Mouse (Mus musculus): Measurements from ENCODE around the gene Olfr522.
A peak's percentile ranks its signal among the peaks of the same experiment; 100 is the strongest.
"Not testable (repeated sequence)": the region's sequence is repeated elsewhere in the genome, so short reads cannot be mapped to it uniquely, and the experiment has no call there.

Olfr522 gene

DNA sequence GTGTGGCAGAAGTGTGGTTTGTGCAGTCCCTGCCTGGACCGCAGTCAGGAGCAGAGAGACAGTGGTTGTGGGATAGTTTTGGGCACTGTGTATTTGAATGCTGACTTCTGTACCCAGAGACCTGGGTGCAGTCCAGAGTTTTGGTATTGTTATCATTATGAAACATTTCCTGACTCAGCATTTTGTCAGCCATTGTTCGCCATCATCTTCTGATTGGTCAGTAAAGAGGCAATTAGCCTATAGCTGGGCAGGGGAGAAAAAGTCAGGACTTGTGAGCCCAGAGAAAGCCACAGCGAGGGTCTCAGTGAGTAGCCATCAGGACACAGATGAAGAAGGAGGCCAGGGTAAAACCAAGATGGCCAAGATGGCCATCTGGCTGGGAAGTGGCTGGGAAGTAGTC lies 4.2 kb downstream of the Olfr522 start:
- DNase-seq (ENCODE audit: low spot score in 2 of 2): no peak

DNA sequence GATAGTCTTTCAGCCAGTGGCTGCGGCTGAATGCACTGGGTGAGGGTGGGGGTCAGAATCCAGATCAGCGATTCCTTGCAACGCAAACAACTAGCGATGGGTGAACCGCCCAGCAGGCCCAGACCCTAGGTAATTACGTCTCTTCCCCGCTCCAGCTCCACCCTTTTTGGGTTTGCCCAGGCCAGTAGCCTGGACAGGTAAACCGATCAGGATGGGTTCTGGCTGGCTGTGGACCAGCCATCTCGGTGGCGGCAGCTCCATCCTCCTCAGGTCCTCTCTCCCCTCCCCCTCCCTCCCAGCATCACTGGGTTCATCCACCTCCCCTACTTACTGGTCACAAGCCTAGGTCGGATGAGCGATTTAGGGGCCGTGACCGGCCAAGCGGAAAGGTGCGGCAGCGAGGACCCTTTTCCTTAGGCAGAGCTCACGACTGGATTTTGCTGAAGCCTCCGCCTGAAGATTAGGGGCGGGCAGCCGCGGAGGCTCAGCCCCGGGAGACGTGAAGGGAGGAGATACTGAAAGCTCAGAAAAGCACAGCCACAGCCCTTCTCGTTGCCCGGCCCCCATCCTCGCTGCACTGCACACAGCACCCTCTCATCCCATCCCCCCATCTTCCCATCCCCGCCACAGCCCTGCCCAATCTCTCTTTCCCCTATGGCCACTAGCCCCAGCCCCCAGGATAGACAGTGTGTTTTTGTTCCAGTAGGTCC lies 10.2 kb downstream of the Olfr522 start, which contains the start of gene Sprn:
TSS of gene Sprn (minus strand) at position 660 of the 710 bp plus-strand sequence.
- no peak for DNase-seq (ENCODE audit: low spot score in 2 of 2)

DNA sequence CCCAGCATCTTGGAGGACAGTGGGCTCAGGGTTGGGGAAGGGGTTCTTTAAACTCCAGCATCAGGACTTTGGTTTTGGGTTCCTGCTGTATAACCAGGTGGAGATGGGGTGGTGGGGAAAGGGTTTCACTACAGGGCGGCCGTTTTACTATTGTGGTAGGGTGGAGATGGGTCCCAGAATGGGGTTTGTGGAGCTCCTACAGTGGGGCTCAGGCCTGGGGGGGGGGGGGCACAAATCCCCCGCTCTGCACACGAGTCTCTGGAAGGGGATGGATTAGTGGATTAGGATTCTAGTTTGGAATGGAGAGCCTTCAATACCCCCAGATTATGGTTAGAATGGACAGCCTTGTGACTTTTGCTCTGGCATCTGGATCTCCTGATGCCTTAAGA lies 10.7 kb downstream of the Olfr522 start:
- DNase-seq (ENCODE audit: low spot score in 2 of 2): no peak

DNA sequence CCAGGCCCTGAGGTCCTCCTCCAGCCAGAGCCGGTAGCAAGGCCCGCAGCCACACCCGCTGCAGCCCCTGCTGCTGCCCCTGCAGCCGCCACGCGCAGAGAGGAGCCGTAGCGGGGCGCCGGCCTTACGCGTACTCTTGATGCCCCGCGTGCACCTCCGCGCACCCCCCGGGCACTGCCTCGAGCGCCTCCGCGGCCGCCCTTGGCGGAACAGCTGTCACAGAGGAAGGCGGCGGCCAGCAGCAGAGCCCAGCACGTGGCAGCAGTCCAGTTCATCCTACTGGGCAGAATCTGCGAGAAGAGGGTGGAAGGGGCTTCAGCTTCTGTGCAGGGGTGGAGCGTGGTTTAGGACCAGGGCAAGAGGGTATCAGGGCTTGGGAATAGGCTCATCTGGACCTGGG lies 11.2 kb downstream of the Olfr522 start:
- DNase-seq (ENCODE audit: low spot score in 2 of 2): no peak

DNA sequence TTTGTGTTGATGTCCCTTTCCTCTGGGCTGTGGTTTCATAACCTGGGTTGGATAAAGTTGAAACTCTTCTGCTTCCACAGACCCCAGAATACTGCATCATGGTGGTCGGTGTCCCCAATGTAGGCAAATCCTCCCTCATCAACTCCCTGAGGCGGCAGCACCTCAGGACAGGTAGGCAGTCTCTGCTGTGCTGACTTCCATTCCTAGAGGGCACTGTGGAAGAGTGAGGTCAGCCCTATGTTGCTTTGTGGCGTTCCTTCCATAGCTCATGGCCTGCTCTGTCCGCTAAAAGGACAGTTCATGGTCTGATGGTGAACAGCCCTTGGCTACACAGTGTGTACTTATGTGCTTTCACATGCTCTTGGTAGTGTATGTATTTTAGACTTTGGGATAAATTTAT lies 20.0 kb downstream of the Olfr522 start:
- no peak for DNase-seq (ENCODE audit: low spot score in 2 of 2)

DNA sequence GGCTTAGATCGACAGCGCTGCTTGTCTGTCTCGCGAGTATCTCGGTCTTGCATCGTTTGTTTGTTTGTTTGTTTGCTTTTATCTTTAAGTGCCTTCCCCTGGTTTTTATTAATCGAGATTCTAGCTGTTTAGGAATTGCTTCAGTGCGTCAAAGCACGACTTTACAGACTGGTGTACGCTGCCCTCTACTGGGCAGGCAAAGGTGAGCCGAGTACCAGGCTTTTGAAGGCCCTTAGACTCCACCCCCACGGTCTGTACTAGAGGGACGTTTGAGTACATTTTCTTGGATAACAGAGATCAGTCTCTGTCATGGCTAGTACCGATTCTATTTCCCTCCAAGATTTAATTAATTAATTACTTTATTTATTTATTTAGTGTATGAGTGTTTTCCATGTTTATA lies 23.2 kb downstream of the Olfr522 start:
- DNase-seq (ENCODE audit: low spot score in 2 of 2): peak; percentile 24 to 64

DNA sequence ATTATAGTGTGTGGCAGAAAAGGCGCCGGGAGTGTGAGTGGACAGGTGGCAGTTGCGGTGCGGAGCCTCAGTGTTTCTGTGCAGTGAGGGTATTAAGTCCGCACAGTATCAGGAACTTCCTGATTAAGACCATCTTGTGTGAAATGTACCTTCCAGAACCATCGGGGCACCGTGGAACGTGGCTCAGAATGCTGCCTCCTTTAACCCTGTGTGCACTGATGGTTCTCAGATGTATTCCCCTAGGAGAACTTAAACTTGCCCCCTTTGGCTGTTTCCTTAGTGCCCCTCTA lies 26.6 kb downstream of the Olfr522 start:
- no peak for DNase-seq (ENCODE audit: low spot score in 2 of 2)

DNA sequence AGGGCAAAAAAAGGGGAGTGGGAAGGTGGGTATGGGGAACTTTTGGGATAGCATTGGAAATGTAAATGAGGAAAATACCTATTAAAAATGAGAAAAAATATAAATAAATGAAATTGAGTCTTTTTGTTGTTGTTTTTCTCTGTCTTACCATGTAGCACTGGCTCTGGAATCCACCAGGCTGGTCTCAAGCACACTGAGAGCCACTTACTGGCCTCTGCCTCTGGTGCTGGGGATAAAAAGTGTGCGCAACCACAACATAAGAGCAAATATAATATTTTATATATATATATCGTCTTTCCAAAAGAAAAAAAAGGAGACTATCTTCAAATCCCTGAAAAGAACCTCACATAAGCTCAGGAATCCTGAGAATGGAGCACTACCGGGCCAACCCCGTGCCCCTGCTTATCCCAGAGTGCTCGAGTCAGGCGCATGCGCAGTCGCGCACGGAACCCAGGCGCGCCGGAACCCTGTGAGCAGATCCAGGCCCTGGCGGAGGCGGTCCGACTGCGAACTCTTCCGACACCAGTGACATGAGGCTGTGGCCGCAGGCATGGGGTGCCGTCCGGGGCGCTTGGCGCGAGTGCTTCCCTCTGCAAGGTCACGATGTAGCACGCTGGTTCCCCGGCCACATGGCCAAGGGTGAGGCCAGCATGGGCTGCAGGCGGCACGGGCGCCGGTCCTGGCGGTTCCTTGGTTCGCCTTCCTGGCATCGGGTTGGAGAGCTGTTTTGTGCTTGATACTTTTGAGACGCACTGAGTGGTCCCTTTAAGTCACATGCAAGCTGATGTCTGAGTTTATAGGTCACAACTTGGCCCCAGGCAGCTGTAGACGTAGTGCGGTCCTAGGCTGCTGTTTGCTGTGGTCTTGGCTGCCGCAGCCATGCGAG lies 27.2 kb downstream of the Olfr522 start, which contains the start of gene Mtg1:
TSS of gene Mtg1 (plus strand) at position 430 of the 886 bp plus-strand sequence.
- DNase-seq (ENCODE audit: low spot score in 2 of 2): peak; percentile 91 to 97

DNA sequence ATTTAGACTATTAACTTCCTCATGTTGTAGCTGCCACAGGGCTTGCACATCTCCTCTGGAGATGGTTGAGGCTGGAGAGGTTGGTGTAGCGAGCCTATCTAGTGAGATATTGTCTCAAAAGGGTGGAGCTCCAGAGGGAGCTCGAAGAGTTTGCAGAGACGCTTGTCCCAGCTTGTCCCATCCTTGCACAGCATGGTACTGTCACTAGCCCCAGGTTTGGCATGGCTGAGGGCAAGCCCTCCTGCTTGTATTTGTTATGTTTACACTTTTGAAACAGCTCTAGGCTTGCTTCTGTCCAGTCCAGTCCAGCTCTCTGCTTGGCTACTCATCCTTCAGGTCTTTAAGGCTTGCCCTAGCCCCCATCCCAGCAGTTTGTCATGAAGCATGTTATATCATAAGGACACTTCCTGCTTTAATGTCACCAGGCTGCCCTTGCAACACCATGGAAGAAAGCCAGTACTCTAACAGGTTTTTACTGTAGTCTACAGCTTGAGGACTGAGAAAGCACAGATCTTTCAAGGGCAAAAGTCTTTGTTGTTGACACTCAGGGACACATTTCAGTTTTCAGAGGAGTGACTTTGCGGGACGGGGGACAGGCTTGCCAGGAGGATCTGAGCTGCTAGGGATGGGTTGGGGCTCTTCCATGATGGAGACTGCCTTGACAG lies 29.3 kb downstream of the Olfr522 start:
- DNase-seq (ENCODE audit: low spot score in 2 of 2): no peak

DNA sequence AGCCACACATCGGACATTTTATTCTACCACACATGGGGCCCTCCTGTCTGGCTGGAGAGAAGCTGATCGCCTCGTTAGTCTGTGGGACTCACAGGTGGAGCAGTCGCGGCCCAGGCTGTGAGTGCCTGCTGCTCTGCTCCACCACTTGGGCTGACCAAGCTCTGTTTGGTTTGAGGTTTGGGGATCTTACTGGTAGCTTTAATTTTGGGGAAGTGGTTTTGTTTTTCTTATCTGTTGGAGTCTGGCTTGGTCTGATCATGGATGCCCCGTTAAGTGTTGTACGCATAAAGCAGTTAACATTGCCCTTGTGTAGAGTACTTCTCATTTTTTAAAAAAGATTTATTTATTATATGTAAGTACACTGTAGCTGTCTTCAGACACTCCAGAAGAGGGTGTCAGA lies 30.5 kb downstream of the Olfr522 start:
- not testable (repeated sequence) for DNase-seq (ENCODE audit: low spot score in 2 of 2)

DNA sequence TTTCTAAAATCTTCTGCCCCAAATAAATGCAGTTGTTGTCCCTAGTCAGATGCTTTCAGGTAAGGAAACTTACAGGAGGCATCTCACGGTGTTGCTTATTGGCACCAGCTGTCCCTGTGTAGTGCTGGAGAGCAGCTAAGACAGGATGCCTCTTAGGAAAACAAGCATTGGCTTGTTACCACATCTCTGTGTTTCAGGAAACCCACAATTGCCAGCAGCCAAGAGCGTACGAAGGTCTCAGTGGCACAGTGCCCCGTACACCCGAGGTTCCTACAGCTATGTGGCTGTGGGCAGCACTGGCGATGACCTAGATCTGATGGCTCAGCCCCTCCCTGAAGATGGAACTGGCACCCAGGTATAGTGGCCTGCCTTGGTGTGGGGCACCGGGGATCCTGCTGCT lies 32.4 kb downstream of the Olfr522 start:
- DNase-seq (ENCODE audit: low spot score in 2 of 2): not testable (repeated sequence)

DNA sequence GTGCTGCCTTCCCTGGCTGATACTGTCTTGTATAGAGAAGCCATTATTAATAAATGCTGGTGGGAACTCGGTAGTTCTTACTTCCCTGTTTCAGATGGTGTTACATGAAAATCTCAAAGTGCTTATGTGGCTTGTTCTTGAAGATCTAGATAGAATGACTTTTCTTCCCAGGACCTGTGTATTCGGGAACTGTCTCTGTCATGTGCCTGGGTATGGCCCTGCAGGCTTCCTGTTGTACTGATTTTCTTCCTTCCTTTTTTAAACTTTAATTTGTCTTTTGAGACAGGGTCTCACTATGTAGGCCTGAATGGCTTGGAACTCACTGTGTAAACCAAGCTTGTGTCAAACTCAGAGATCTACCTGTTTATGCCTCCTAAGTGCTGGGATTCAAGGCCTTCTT lies 36.7 kb downstream of the Olfr522 start:
- no peak for DNase-seq (ENCODE audit: low spot score in 2 of 2)

DNA sequence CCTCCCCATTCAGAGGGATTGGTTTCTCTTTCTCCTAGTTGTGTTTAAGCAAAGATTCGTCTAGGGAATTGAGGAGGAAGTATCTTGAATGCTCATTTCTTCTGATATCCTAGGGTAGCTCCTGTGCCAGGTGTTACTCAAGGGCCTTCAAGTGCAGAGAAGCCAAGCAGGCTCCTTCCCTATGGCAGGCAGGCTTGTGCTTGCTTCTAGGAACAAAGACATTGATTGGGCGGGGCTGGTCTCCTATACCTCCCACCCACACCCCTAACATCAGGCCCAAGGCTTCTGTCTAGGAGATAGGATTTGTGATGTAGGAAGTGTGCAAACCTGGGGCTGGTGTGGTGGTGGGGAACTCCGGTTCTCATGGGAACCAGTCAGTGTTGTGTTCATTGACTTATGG lies 37.6 kb downstream of the Olfr522 start:
- DNase-seq (ENCODE audit: low spot score in 2 of 2): no peak

DNA sequence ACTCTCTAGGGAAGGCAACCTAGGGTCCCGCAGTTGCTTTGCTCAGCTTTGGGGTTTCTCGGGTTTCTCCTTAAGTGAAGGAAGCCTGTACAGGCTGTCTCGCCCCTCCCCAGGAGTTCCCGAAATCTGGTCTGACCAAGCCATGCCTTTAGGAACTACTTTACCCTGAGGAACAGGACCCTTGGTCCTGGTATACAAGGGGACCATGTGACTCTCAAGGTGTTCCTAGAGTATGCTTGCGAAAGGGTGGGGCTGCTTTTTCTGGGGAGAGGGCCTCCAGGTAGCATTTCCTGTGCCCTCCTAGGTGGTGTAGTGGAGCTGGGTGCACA lies 38.6 kb downstream of the Olfr522 start:
- no peak for DNase-seq (ENCODE audit: low spot score in 2 of 2)

DNA sequence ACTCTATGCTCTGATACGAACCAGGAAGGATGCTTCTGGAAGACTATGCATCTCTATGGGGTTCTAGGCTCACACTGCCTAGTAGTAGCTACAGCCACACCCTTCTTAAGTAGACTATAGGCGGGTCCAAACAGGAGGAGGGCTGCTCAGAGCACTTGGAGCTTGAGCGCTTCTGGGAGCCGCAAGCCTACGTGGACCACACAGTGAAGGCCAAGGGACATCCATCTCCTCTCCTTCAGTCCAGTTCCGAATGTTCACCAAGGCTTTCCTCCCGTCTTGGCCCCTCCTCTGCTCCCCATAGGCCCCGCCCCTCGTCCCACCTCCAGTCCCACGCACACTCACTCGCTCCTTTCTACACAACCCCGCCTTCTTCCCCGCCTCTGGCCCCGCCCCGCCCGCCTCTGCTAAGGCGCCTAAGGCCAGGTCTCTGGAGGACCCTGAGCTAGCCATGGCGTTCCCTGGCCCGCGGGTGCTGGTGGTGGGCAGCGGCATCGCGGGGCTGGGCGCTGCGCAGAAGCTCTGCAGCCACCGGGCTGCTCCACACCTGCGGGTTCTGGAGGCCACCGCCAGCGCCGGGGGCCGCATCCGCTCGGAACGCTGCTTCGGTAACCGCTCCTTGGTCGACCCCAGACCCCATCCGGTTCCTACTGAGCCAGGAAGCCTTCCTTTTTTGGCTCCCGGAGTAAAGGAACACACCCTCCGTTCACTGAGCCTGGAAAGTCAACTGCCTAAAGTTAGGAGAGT lies 39.1 kb downstream of the Olfr522 start:
- DNase-seq (ENCODE audit: low spot score in 2 of 2): peak; percentile 84 to 85

DNA sequence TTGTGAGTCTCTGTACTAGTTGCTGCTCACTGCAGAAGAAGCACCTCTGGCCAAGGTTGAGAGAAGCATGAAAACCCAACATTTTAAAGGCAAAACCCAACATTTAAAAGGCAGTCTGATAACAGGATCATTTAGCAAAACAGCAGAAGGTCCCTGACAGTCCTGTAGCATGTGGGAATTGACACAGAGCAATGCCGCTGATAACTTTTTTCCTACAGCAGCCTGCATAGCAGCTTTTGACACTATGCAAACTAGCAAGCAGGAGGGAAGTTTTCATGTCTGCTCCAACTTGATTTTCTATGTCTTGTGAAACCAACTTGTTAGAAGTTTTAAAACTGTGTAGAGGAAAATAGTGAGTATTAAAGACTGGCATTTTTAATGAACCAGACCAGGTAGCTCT lies 40.2 kb downstream of the Olfr522 start:
- no peak for DNase-seq (ENCODE audit: low spot score in 2 of 2)

DNA sequence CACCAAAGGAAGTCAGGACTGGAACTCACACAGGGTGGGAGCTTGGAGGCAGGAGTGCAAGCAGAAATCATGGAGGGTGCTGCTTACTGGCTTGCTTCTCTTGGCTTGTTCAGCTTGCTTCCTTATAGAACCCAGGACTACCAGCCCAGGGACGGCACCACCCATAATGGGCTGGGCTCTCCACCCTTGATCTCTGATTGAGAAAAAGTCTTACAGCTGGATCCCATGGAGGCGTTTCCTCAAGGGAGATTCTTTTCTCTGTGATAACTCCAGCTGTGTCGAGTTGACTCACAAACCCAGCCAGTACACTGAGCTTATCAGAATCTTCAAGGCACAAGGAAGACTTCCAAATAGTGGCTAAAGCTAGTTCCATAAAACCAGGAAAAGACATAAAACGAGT lies 41.8 kb downstream of the Olfr522 start:
- DNase-seq (ENCODE audit: low spot score in 2 of 2): no peak

DNA sequence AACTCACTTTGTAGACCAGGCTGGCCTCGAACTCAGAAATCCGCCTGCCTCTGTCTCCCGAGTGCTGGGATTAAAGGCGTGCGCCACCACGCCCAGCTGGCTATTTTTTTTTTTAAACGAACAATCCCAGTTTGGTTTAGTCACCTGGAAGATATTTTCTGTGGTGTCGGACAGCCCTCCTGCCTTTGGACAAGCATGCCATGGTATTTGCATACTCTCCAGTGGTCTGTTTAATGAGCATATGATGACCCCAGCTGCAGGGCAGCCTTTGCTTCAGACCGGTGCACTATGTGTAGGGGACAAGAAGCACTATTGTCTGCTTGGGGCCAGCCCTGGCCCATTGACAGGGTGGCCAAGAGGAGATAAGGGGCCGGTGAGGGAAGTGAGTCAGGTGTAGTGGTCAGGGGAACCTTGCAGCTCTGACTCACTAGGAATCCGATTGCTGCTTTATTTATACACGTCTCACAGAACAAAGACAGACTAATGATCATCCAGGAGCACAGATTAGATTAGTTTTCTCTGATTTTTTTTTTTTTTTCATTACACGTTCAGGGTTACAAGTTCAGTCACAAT lies 43.1 kb downstream of the Olfr522 start:
- DNase-seq (ENCODE audit: low spot score in 2 of 2): no peak

DNA sequence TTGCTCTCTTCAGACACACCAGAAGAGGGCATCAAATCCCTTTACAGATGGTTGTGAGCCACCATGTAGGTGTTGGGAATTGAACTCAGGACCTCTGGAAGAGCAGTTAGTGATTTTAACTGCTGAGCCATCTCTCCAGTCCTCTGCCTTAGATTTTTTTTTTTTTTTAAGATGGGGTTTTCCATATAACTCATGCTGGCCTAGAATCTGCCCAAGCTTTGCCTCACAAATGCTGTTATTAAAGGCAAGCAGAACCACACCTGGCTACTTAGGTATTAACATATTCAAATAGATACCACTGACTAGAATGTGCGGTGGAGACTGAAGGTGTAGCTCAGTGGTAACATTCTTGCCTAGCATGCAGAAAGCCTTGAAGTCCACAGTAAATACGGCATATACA lies 44.1 kb downstream of the Olfr522 start:
- no peak for DNase-seq (ENCODE audit: low spot score in 2 of 2)

DNA sequence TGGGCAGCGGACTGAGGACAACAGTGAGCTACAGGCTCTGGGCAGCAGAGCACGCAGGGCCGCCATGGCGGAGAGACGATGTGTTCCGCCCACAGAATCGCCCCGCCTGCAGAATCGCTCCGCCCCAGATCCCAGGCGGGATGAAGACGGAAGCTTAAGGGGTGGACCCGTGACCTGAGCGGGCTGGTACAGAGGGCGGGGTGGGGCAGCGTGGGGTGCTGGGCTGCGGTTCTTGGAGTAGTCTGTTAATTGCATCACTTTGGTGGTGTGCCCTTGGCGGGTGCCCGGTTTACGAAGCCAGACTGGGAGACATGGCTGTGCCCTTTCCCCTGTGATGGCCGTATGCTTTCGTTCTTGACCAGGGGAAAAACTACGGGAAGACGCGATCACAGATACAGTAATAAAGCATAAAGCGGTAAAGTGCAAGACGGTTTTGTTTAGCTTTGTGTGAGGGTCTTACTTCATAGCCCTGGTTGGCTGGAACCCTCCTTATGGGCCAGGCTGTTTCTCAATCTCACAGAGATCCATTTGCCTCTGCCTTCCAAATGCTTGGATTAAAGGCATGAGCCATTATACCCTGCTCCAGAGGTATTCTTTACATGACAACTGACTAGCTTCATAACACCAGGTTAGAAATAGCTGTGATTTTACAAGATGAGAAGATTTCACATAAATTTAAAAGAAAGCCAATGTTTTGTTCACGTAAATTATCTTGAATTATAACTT lies 48.1 kb downstream of the Olfr522 start, which contains the start of gene Echs1:
TSS of gene Echs1 (minus strand) at position 148 of the 726 bp plus-strand sequence.
- peak; percentile 77 to 78 for DNase-seq (ENCODE audit: low spot score in 2 of 2)

Measured in thymus, postnatal 10 days (tissue).